Mouse (Mus musculus): ENCODE measurements around the gene Dnase1.

DNA sequence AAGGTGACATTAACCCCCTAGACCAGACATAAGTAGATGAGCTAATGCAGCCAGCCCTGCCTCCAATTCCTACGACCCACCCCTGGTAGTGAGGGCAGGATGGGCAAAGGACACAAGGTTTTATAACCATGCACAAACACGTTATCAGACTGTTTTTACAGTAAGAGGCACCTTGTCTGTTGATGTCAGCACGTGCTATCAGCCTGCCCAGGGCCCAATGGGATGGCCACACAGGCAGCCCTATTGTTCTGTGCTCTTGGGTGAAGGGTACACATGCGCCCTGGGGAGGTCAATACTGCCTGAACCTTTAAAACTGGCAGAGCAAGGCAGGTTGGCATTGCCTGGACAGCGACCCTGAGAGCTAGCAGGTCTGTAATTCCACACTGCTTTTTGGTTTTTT, at the start of gene Dnase1:
- TF ChIP-seq CTCF (IDR thresholded peaks at IDR 0.05; ENCODE audit: low read depth) (no peak), EP300 (IDR thresholded peaks at IDR 0.05; ENCODE audit: low read depth) (no peak)

Measured in liver, embryonic 14.5 days (tissue).